Mouse (Mus musculus): ENCODE data around the gene Rnf138rt1. TPM values are rescaled to one million over a fixed set of nuclear protein-coding genes. Genes with fewer than 3 reads are reported as not detected.

Rnf138rt1 gene
- polyA plus RNA-seq (2015; fragmentation: Nextera tagmentation; extraction: Ambion mirVana) = 0.72 and 1.2 TPM in 2 replicates

DNA sequence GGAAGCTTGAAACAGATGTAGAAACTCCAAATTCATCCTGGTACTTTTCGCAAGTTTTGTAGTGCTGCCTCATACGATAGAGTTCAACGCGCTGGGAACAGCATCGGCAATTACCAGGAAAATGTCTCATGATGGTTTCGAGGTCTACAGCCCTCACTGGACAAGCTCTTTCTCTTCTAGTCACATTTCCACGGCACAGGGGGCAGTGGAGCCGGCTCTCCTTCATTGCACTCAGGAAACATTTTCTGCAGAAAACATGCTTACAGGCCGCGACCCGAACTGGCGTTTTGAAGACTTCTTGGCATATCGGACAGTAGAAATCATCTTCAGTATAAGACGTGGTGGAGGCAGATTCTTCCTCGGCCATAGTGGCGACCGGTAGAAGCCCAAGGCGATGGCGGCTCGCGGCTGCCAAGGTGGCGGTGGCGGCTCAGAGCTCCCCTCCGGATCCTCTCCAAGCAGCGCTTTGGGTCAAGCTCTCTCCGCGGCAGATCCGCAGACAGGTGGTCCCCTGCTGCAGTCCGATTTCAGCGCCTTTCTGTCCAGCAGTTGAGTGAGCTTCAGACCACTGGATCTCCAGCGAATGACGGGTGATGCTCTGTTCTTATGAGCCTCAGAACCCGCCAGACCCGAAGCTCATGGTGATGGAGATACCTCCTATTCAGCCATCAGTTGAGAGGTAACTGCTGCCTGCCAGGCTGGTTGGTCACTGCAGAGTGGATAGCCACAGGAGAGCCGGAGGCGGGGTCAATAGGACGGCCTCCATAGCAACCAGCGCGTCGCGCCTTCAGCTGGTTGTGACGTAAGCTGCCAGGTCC, at the start of gene Rnf138rt1:
TSS of gene Rnf138rt1 (minus strand) at position 713 of the 818 bp plus-strand sequence.

Other genes starting within 250 kb of the Rnf138rt1 start
- gene Grpr, start 211.7 kb downstream of the Rnf138rt1 start, polyA plus RNA-seq (2015; fragmentation: Nextera tagmentation; extraction: Ambion mirVana) = 0.84 and 1.3 TPM in 2 replicates
- gene Ap1s2, start 147.7 kb upstream of the Rnf138rt1 start, polyA plus RNA-seq (2015; fragmentation: Nextera tagmentation; extraction: Ambion mirVana) = 14.6 and 25.1 TPM in 2 replicates
- 43.2 and 50.2 TPM in 2 replicates for gene Zrsr2, start 197.3 kb upstream of the Rnf138rt1 start, polyA plus RNA-seq (2015; fragmentation: Nextera tagmentation; extraction: Ambion mirVana)

Data from adrenal gland, postnatal 0 days (tissue).